Mouse (Mus musculus) hematopoietic stem cell, adult 5-6 weeks (primary cell): ENCODE results near the gene 2210010C04Rik. TPM values are rescaled to one million over a fixed set of nuclear protein-coding genes. Genes with fewer than 3 reads are reported as not detected.
A peak's percentile ranks its signal among the peaks of the same experiment; 100 is the strongest.
"Not testable (repeated sequence)": the region's sequence is repeated elsewhere in the genome, so short reads cannot be mapped to it uniquely, and the experiment has no call there.

ENCODE experiments used
- ATAC-seq, 2 experiments: fragments of 125-278 bp in 1 of 2; replicated peaks in 1 of 2; 2 replicates each; pipeline ENCODE4 v1.8.0; 2016 to 2017; ENCODE audit warnings: inconsistent platforms in 2 of 2, mild to moderate bottlenecking in 2 of 2, moderate number of reproducible peaks in 2 of 2, low read depth in 1 of 2, moderate TSS enrichment in 1 of 2; ENCODE audit not compliant: low FRiP score in 2 of 2, poor library complexity in 2 of 2, severe bottlenecking in 2 of 2, insufficient read depth in 1 of 2, low TSS enrichment in 1 of 2
- total RNA-seq: library from RNA; stranded (forward); fragments of 172-1452, 232-1000 nt; gene quantifications from 2 replicates; pipeline ENCODE4 v1.2.3, GENCODE M21; 2017

2210010C04Rik gene
- total RNA-seq, 1 experiment from 2014 or later: not detected

DNA sequence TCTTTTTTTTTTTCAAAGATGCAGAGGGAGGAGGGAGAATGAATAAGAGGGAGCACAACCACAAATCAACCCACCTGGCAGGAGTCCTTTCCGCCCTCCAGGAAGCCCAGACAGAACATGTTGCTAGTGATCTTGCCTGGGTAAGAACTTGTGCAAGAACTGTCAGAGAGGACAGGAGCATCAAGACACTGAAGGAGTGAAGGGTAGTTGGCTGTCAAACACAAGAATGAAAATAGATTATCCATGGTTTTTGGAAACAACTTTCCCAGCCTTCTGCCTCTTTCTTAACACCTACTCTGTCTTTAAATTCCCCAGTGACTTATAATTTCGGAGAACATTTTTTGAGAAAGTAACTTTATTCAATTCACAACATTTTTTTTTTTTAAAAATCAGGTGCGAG, 3.1 kb downstream of the 2210010C04Rik start:
- ATAC-seq: no peak

DNA sequence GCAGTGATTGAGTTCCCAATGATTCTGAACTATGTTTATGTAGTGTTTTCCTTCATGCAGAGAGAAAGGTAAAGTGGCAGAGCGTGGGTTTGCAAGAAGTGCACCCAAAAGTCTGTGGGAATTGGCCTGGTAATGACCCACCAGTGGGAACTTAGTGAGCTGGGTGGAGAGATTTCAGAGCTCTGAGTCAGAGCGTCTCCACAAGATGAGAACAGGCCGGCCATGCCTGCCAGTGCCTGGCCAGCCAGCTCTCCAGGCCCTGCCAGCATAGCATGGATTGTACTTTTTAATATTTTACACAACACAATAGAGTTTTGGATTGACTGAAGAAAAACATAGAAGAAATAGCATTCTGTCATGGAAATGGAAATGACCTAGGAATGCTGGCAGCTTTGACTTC, 4.5 kb downstream of the 2210010C04Rik start:
- no peak for ATAC-seq

DNA sequence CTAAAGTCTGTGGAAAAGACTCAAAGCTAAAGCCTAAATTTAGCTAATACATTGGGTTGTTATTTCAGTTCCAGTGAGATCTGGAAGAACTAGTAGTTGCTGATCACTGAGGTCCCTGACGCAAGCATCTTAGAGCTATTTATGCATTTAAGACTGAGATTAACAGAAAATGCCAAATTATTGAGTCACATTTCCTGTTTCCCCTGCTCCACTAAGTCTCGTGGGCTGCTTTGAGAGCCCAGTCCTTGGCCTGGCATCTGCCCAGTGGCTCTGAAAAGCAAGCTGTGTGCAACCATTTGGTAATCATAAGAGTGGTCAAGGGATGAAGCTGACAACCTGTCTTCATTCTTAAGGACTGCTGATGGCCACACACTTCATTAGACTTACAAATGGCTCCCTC, 8.3 kb downstream of the 2210010C04Rik start:
- ATAC-seq: peak; percentile 77 to 80

DNA sequence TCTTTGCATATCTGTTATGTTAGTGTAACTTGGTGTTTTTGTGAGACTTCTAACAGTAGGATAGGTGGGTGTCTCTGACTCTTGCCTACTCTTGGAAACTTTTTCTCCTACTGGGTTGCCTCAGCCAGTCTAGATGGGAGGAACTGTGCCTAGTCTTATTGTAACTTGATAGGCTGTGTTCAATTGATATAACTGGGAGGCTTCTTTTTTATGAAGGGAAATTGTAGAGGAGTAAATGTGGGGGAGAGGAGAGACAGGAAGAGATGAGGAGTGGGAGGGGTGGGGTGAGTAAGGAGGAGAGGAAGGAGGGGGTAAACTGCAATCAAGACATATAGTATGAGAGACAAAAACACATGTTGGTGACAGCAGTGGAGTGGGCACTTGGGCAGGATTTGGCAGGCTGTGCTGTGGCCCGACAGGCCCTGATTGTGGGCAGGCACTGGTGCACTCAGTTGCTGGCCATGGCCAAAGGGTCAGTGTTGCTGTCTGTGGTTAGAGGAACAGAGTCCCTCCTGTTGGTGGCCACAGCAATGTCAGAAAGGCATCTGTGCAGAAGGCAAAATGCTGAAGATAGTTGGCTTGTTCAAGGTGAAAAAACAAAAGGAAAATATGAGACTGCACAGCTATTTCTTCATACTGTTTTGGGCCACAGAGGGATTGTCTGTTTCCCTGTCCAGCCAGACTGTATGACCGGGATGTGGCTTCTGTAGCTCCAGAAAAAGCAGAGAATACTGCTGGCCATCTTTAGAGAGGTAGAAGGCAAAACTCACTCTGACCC, 9.2 kb downstream of the 2210010C04Rik start:
- peak in 1 of 2 experiments; percentile 19; a peak in 1 of 4 replicates for ATAC-seq

DNA sequence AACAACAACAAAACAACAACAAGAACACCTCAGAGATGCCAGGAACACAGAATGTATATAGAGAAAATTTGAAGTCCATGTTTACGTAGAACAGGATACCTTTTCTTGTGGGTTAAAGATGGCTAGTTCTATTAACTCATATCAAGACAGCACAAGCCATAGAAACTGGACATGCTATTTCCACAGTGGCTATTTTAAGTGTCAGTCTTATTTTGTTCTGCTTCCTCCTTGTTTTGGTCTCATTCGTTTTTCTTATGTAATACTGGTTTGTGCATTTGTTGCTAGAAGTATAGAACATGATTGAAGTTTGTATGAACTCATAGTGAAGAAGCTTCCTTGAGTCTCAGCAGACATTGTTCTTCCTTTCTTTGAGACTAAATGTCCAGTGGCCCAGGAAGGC, 16.2 kb downstream of the 2210010C04Rik start:
- ATAC-seq: no peak

DNA sequence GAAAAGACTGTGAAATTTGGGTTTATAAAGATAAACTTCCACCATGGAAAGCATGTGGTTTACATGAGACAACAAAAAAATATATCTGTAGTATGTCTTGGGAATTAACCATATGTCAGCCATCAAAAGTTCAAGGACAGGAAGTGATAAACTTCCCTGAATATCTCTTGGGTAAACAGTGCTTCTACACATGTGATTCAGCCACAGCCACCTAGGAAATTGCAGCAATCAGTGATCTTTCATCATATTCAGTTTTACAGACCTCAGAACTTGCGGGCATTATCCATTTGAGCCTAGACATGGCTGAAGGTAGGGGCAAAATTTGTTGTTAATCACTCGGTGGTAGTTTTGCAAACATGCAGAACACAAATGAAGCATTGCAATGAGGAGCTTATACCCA, 16.7 kb downstream of the 2210010C04Rik start:
- ATAC-seq: peak in 1 of 2 experiments; percentile 65; a peak in 2 of 4 replicates

DNA sequence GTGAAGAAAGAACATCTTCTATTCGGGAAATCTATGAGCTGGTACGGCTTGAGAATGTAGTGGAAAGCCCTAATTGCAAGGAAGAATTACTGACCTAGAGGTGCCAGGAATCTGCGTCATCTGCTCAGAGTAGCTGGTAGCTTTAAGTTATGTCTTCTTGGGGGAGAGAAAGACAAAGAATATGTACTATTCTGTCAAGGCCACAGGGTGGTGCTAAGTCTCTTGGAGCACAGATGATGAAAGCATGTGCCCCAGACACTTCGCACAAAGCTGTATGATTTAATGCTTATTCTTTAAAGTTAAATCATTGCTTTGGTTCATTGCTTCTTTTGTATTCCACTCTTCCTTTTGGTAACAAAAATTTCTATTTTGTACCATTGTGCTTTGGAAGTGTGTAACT, 20.2 kb downstream of the 2210010C04Rik start:
- ATAC-seq: peak; percentile 80 to 83

DNA sequence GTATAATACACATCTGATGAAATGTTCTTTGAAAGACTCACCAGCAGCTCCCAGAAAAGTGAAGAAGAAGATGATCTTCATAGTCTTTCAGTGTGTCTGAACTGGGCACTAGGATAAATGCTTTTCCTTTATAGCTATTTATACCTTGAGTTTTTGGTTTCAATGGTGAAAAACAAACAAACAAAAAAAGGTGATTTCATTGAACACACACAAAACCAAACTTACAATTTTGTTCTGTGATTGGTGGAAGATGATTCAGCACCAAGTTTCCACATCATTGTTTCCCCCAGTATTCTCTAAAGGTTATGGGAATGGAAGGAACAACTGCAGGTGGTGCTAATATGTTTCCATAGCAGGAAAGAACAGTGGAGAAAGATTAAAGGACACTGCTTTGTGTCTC, 35.9 kb downstream of the 2210010C04Rik start, which contains the start of gene Gm2663:
Gm2663 (minus strand) TSS at position 101 of the 400 bp plus-strand sequence.
- ATAC-seq: not testable (repeated sequence)

Other genes starting within 250 kb of the 2210010C04Rik start
- gene Moxd2, start 148.0 kb downstream of the 2210010C04Rik start, total RNA-seq: not detected in 2 replicates
- not detected in 2 replicates for gene Prss58, start 135.1 kb downstream of the 2210010C04Rik start, total RNA-seq
- not detected in 2 replicates for gene 1700074P13Rik, start 95.0 kb downstream of the 2210010C04Rik start, total RNA-seq
- not detected in 2 replicates for gene Gm4744, start 83.6 kb downstream of the 2210010C04Rik start, total RNA-seq
- gene 1810009J06Rik, start 70.8 kb downstream of the 2210010C04Rik start, total RNA-seq: not detected in 2 replicates
- not detected in 2 replicates for gene Gm2663, start 36.0 kb downstream of the 2210010C04Rik start, total RNA-seq